17 mouse cellular contexts compared by ENCODE assay signal in genomic region chr13:13537272-13538015, GRCm38 (mm10). TPM values are rescaled to one million over a fixed set of nuclear protein-coding genes. Genes with fewer than 3 reads are reported as not detected.
DNase-seq lines count a peak whose midpoint lies in the region; ATAC-seq and TF ChIP-seq lines count a peak whose summit lies in the region.
"Had no signal": no experiment of that assay in that cellular context is flagged by ENCODE, and none has a peak within 500 bp of the region (broad histone marks: within the 10 kb centered on the region; RNA-seq: fewer than 3 reads in every experiment).

No protein-coding gene starts in this region.

- no peaks in the 10 kb centered on the region for H3K27me3 ChIP-seq in thymus, adult 2 months (ENCODE audit: control insufficient read depth, insufficient read depth, low read length)
- no peaks in the 10 kb centered on the region for H3K27me3 ChIP-seq in splenic B cell, adult 2 months (ENCODE audit: control insufficient read depth, insufficient read depth, low read length, poor library complexity, severe bottlenecking)
- H3K27me3 ChIP-seq in liver, postnatal 0 days (ENCODE audit: insufficient read depth, low read length) = no peaks in the 10 kb centered on the region
- H3K27me3 ChIP-seq: heart, embryonic 13.5 days; limb, embryonic 15.5 days had no signal

- no peak overlapping the region for H3K9ac ChIP-seq in liver, postnatal 0 days (replicated peaks)
- H3K9ac ChIP-seq: forebrain, postnatal 0 days; heart, embryonic 13.5 days; limb, embryonic 15.5 days; lung, embryonic 14.5 days had no signal

- H3K36me3 ChIP-seq in thymus, adult 2 months (ENCODE audit: control insufficient read depth, insufficient read depth, low read length) = no peaks in the 10 kb centered on the region
- no peaks in the 10 kb centered on the region for H3K36me3 ChIP-seq in splenic B cell, adult 2 months (ENCODE audit: control insufficient read depth, insufficient read depth, low read length, poor library complexity, severe bottlenecking)
- H3K36me3 ChIP-seq in liver, postnatal 0 days (replicated peaks; ENCODE audit: insufficient read depth, low read length) = no peaks in the 10 kb centered on the region
- H3K36me3 ChIP-seq: heart, embryonic 13.5 days; hindbrain, embryonic 10.5 days; limb, embryonic 15.5 days had no signal

- TF ChIP-seq EP300 in liver, postnatal 0 days (IDR thresholded peaks at IDR 0.05; ENCODE audit: low read depth) = no peak

- 23% methylated on average over 2 of the region's 2 CpGs for WGBS in thymus, adult 2 months
- WGBS in liver, postnatal 0 days (ENCODE audit: insufficient replicate concordance) = 34% methylated on average over 2 of the region's 2 CpGs

- H3K4me1 ChIP-seq in thymus, adult 2 months (replicated peaks; ENCODE audit: control insufficient read depth, insufficient read depth, low read length) = peaks cover 23% of the 10 kb centered on the region
- H3K4me1 ChIP-seq in liver, postnatal 0 days (ENCODE audit: insufficient read depth) = peaks cover 3% of the 10 kb centered on the region; the same call in 1 of the 2 replicates
- H3K4me1 ChIP-seq: hindbrain, embryonic 10.5 days had no signal

- no peak overlapping the region for H3K4me3 ChIP-seq in thymus, adult 2 months (ENCODE audit: control insufficient read depth, insufficient read depth, low read length)
- no peak overlapping the region for H3K4me3 ChIP-seq in liver, postnatal 0 days (ENCODE audit: low read depth, low read length)
- H3K4me3 ChIP-seq: heart, embryonic 13.5 days; hindbrain, embryonic 10.5 days; limb, embryonic 15.5 days had no signal

- no peak for TF ChIP-seq CTCF in thymus, adult 2 months (IDR thresholded peaks at IDR 0.05; ENCODE audit: borderline replicate concordance, control insufficient read depth, extremely low read depth, insufficient read depth, low read length, poor library complexity)
- no peak for TF ChIP-seq CTCF in liver, postnatal 0 days (IDR thresholded peaks at IDR 0.05; ENCODE audit: low read depth)

- H3K4me2 ChIP-seq in liver, postnatal 0 days (ENCODE audit: low read depth, low read length) = no peak overlapping the region
- H3K4me2 ChIP-seq: heart, embryonic 13.5 days; limb, embryonic 15.5 days; lung, embryonic 14.5 days had no signal

- no peaks in the 10 kb centered on the region for H3K9me3 ChIP-seq in liver, postnatal 0 days (ENCODE audit: low read length)
- H3K9me3 ChIP-seq: limb, embryonic 15.5 days had no signal

- no peak overlapping the region for H3K27ac ChIP-seq in thymus, adult 2 months (ENCODE audit: control insufficient read depth, insufficient read depth, low read length)
- no peak overlapping the region for H3K27ac ChIP-seq in liver, postnatal 0 days (ENCODE audit: low read depth)
- H3K27ac ChIP-seq: hindbrain, embryonic 10.5 days; kidney, postnatal 0 days; limb, embryonic 15.5 days had no signal

- peak; percentile 75 for ATAC-seq in inflammation-experienced regulatory T-cells, adult 6 months
- ATAC-seq in liver, postnatal 0 days = no peak
- ATAC-seq: forebrain, postnatal 0 days; intestine, embryonic 16.5 days had no signal

- TF ChIP-seq POLR2A in thymus, adult 2 months (IDR thresholded peaks at IDR 0.05; ENCODE audit: control insufficient read depth, extremely low read depth, insufficient read depth, low read length, poor library complexity) = no peak

- DNase-seq in thymus, adult 2 months = peak; percentile 20
- no peak for DNase-seq in thymus, postnatal 4 days
- DNase-seq in T-cell, adult 2 months (ENCODE audit: low spot score) = peak; percentile 67
- DNase-seq in splenic B cell, adult 2 months (ENCODE audit: low read depth, low spot score) = peak; percentile 67
- no peak for DNase-seq in liver, postnatal 0 days
- DNase-seq in cerebellum, adult 11-12 months = no peak
- DNase-seq: adrenal gland, adult 8-10 months; forebrain, postnatal 0 days; gastrocnemius, postnatal 10 days; lung, embryonic 14.5 days; right cerebral cortex, postnatal 4 days had no signal

RNA-seq across cellular contexts. Expression of gene Lyst, which starts 52.8 kb away (rescaled TPM):
- polyA plus RNA-seq in thymus, adult 2 months (2012; rRNA removed) = 28.2 and 31.1 TPM in 2 replicates
- 10 to 100 TPM; 13.9 to 18.7 (median 14.4) TPM for polyA plus RNA-seq in inflammation-experienced regulatory T-cells, adult 6 months (2017; shearing (Covaris generic))
- polyA plus RNA-seq in liver, postnatal 0 days (2015; fragmentation: Nextera tagmentation; extraction: Ambion mirVana) = 3.1 and 5.6 TPM in 2 replicates

Comparison
In these comparisons a context has a peak if more than half of its experiments do, and no peak if none do; other contexts are left out.
1. DNase-seq: peak in thymus, adult 2 months (single experiment), T-cell, adult 2 months (single experiment) and splenic B cell, adult 2 months (single experiment); none in thymus, postnatal 4 days (single experiment), liver, postnatal 0 days (single experiment) and cerebellum, adult 11-12 months (single experiment).